Comparison of ENCODE assay signal across 15 mouse cellular contexts in the genomic region with DNA sequence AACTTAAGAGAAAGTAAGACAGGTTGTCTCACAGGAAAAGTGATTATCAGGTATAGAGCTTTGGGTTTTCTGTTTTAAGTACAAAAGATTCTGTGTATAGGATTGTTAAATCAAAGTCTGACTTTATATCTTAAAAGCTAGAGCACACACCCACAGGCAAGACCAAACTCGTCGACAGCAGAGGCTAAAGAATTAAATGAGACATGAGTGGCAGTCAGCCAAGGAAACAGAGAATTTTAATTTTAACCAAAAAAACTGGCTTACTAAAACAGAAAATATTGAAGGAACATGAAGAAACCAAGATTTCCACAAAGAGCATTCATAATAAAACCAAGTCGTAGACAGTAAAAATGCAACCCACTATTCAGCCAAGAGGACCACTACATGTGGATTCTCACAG.
A peak's percentile ranks its signal among the peaks of the same experiment; 100 is the strongest.
DNase-seq lines count a peak whose midpoint lies in the region; ATAC-seq lines count a peak whose summit lies in the region.
"Had no signal": no experiment of that assay in that cellular context is flagged by ENCODE, and none has a peak within 500 bp of the region (broad histone marks: within the 10 kb centered on the region; RNA-seq: fewer than 3 reads in every experiment).

No protein-coding gene starts in this region.

- no peak overlapping the region for H3K9ac ChIP-seq in hindbrain, embryonic 14.5 days
- H3K9ac ChIP-seq: heart, embryonic 12.5 days had no signal

- ATAC-seq in hindbrain, embryonic 14.5 days (ENCODE audit: low FRiP score), result no peak
- ATAC-seq: hindbrain, embryonic 16.5 days; intestine, postnatal 0 days; midbrain, embryonic 16.5 days had no signal

- no peaks in the 10 kb centered on the region for H3K9me3 ChIP-seq in hindbrain, embryonic 14.5 days (ENCODE audit: control insufficient read depth, low read length)
- H3K9me3 ChIP-seq: heart, embryonic 12.5 days; megakaryocyte, embryonic 14.5 days had no signal

- no peaks in the 10 kb centered on the region for H3K27me3 ChIP-seq in hindbrain, embryonic 14.5 days (ENCODE audit: control insufficient read depth, insufficient read depth, low read length)
- H3K27me3 ChIP-seq: heart, embryonic 12.5 days; megakaryocyte, embryonic 14.5 days had no signal

- H3K36me3 ChIP-seq in hindbrain, embryonic 14.5 days (replicated peaks; ENCODE audit: control insufficient read depth, insufficient read depth), result no peaks in the 10 kb centered on the region
- H3K36me3 ChIP-seq: heart, embryonic 12.5 days had no signal

- H3K4me3 ChIP-seq in hindbrain, embryonic 14.5 days (replicated peaks; ENCODE audit: low read length), result no peak overlapping the region
- H3K4me3 ChIP-seq: heart, embryonic 12.5 days; megakaryocyte, embryonic 14.5 days had no signal

- H3K27ac ChIP-seq in hindbrain, embryonic 14.5 days, result no peak overlapping the region

- H3K4me1 ChIP-seq in hindbrain, embryonic 14.5 days (replicated peaks; ENCODE audit: control insufficient read depth, insufficient read depth, low read length), result 0 out of 2 replicates have a peak, but pooled peaks cover 4% of the 10 kb centered on the region

- no peak overlapping the region for H3K4me2 ChIP-seq in hindbrain, embryonic 14.5 days (replicated peaks)
- H3K4me2 ChIP-seq: heart, embryonic 12.5 days had no signal

- intact Hi-C loops in left cerebral cortex, postnatal 4 days (cut with DNase I), result no loop called here

- WGBS in hindbrain, embryonic 14.5 days, result 49% methylated on average over 3 of the region's 3 CpGs

- DNase-seq in frontal cortex, adult 2 months (ENCODE audit: extremely low spot score in 1 of 2, low spot score in 1 of 2), result peak; percentile 29 to 77
- DNase-seq in frontal cortex, postnatal 25 days (ENCODE audit: low spot score in 2 of 2), result no peak
- peak; percentile 20 to 26 for DNase-seq in left cerebral cortex, adult 18-20 months (ENCODE audit: low spot score in 2 of 2)
- DNase-seq in left cerebral cortex, postnatal 4 days, result no peak
- peak; percentile 31 for DNase-seq in 3T3-L1 (ENCODE audit: low read depth, low spot score)
- DNase-seq in brain, adult 2 months (ENCODE audit: low read depth, low spot score), result peak; percentile 77
- DNase-seq in hindbrain, embryonic 14.5 days (ENCODE audit: low spot score), result no peak
- no peak for DNase-seq in testis, postnatal 10 days (ENCODE audit: low spot score)
- DNase-seq: cerebellum, postnatal 14 days; thymus, postnatal 14 days had no signal

Comparison
In these comparisons a context has a peak if more than half of its experiments do, and no peak if none do; other contexts are left out.
1. DNase-seq: peak in frontal cortex, adult 2 months (2 of 2), left cerebral cortex, adult 18-20 months (2 of 2), 3T3-L1 (single experiment) and brain, adult 2 months (single experiment); none in frontal cortex, postnatal 25 days (0 of 2), left cerebral cortex, postnatal 4 days (single experiment), hindbrain, embryonic 14.5 days (single experiment) and testis, postnatal 10 days (single experiment).